Mouse (Mus musculus) cerebellum, postnatal 10 days (tissue): Measurements from ENCODE around the gene Polh.

Source experiments
- DNase-seq, 2 experiments: peaks; one replicate each; pipeline ENCODE4 v3.0.0; 2021; ENCODE audit warnings: mixed read lengths in 2 of 2

Gene Polh

GRCm38 (mm10) chr17:46129741-46130498 lies 72.5 kb downstream of the Polh start:
- DNase-seq, result peak in 1 of 2 experiments; percentile 43

- no peak for DNase-seq
Observed at GRCm38 (mm10) chr17:46127814-46128493, 74.5 kb downstream of the Polh start.

- DNase-seq, result no peak
Observed at GRCm38 (mm10) chr17:46126608-46127007, 75.8 kb downstream of the Polh start.

GRCm38 (mm10) chr17:46123953-46124700 lies 78.3 kb downstream of the Polh start:
- DNase-seq, result no peak

- no peak for DNase-seq
Observed at GRCm38 (mm10) chr17:46123285-46123684, 79.2 kb downstream of the Polh start.

- no peak for DNase-seq
Observed at GRCm38 (mm10) chr17:46122791-46123190, 79.7 kb downstream of the Polh start.
